Mouse (Mus musculus) embryonic facial prominence, embryonic 14.5 days (tissue): ENCODE measurements around the gene Defb48. TPM values are rescaled to one million over a fixed set of nuclear protein-coding genes. Genes with fewer than 3 reads are reported as not detected.

ENCODE experiments used
- ATAC-seq: fragments of 200-750 bp; cut with Nextera tagmentation; 2 replicates; pipeline ENCODE4 v1.8.0; 2017; ENCODE audit warnings: low read depth, moderate number of reproducible peaks, moderate TSS enrichment
- DNase-seq: peaks from one replicate; pipeline ENCODE4 v3.0.0-alpha.2; 2015; ENCODE audit warnings: low spot score
- H3K27ac ChIP-seq: fragments of 300-500 bp; sonication (generic); replicated peaks from 2 replicates; pipeline ENCODE4 v1.5.1; 2014; ENCODE audit warnings: low read depth, mild to moderate bottlenecking, low read length, moderate library complexity
- H3K27me3 ChIP-seq: fragments of 300-500 bp; sonication (generic); replicated peaks from 2 replicates; pipeline ENCODE4 v1.6.1; 2014; ENCODE audit warnings: low read length; ENCODE audit not compliant: control insufficient read depth, insufficient read depth
- H3K36me3 ChIP-seq: fragments of 300-500 bp; sonication (generic); 2 replicates; pipeline ENCODE4 v1.6.1; 2014; ENCODE audit warnings: low read length, mixed read lengths; ENCODE audit not compliant: control insufficient read depth, insufficient read depth
- H3K4me1 ChIP-seq: fragments of 300-500 bp; sonication (generic); 2 replicates; pipeline ENCODE4 v1.6.1; 2014; ENCODE audit warnings: antibody characterized with exemption, low read length; ENCODE audit not compliant: control insufficient read depth, insufficient read depth
- H3K4me2 ChIP-seq: fragments of 300-500 bp; sonication (generic); 2 replicates; pipeline ENCODE4 v1.6.1; 2014; ENCODE audit warnings: low read depth, mild to moderate bottlenecking, low read length, moderate library complexity, mixed read lengths
- H3K4me3 ChIP-seq: fragments of 300-500 bp; sonication (generic); 2 replicates; pipeline ENCODE4 v1.5.1; 2014; ENCODE audit warnings: low read depth, mild to moderate bottlenecking, low read length
- H3K9ac ChIP-seq: fragments of 300-500 bp; sonication (generic); 2 replicates; pipeline ENCODE4 v1.6.1; 2014; ENCODE audit warnings: low read depth, mild to moderate bottlenecking, low read length, moderate library complexity, mixed read lengths
- H3K9me3 ChIP-seq: fragments of 300-500 bp; sonication (generic); 2 replicates; pipeline ENCODE4 v1.6.1; 2016; ENCODE audit warnings: low read length; ENCODE audit not compliant: control insufficient read depth
- WGBS: fragments of 180-500 bp; shearing (Covaris S2); extraction: QIAGEN DNeasy Blood & Tissue Kit; methylation state at CpG from one replicate; pipeline ENCODE4 v1.1.7; 2014; 5-methylcytosine and 5-hydroxymethylcytosine counted together
- polyA plus RNA-seq: library from polyadenylated mRNA; unstranded; fragments of >200 nt; fragmentation: Nextera tagmentation; extraction: Ambion mirVana; gene quantifications from 2 replicates; pipeline ENCODE4 v1.2.1, GENCODE M21; 2014

Gene Defb48
- polyA plus RNA-seq, 1 experiment from 2014 or later: not detected

GRCm38 (mm10) chr14:62940383-62941074 lies 43.8 kb downstream of the Defb48 start:
- Histone ChIP-seq H3K9ac (no peak overlapping the region), H3K4me2 (no peak overlapping the region), H3K9me3 (peaks cover 5% of the 10 kb centered on the region; the same call in 1 of the 2 replicates), H3K36me3 (peaks cover 29% of the 10 kb centered on the region), H3K27me3 (no peaks in the 10 kb centered on the region), H3K27ac (0 out of 2 replicates have a peak overlapping the region, but pooled peaks have one; percentile 44), H3K4me1 (no peaks in the 10 kb centered on the region), H3K4me3 (no peak overlapping the region)
- 72% methylated on average over 14 of the region's 14 CpGs for WGBS
- ATAC-seq: peak; percentile 50; the same call in 1 of the 2 replicates
- peak; percentile 44 for DNase-seq

- no peaks in the 10 kb centered on the region for H3K27me3 ChIP-seq
- H3K4me1 ChIP-seq: no peaks in the 10 kb centered on the region
- H3K9ac ChIP-seq: no peak overlapping the region
- no peak for DNase-seq
- 97% methylated on average over 3 of the region's 3 CpGs for WGBS
- no peak overlapping the region for H3K4me2 ChIP-seq
- peaks cover 5% of the 10 kb centered on the region; the same call in 1 of the 2 replicates for H3K9me3 ChIP-seq
- H3K4me3 ChIP-seq: no peak overlapping the region
- no peak for ATAC-seq
- no peak overlapping the region for H3K27ac ChIP-seq
- H3K36me3 ChIP-seq: peaks cover 22% of the 10 kb centered on the region
These were observed 44.9 kb downstream of the Defb48 start for GRCm38 (mm10) chr14:62939435-62939834.

GRCm38 (mm10) chr14:62937675-62938074 lies 46.6 kb downstream of the Defb48 start:
- Histone ChIP-seq H3K4me3 (no peak overlapping the region), H3K9ac (no peak overlapping the region), H3K27ac (no peak overlapping the region), H3K27me3 (no peaks in the 10 kb centered on the region), H3K9me3 (peaks cover 5% of the 10 kb centered on the region; the same call in 1 of the 2 replicates), H3K4me1 (no peaks in the 10 kb centered on the region), H3K36me3 (peaks cover 14% of the 10 kb centered on the region), H3K4me2 (no peak overlapping the region)
- no peak for ATAC-seq
- no peak for DNase-seq
- WGBS: 68% methylated on average over 5 of the region's 5 CpGs

- H3K27me3 ChIP-seq: no peaks in the 10 kb centered on the region
- H3K9ac ChIP-seq: no peak overlapping the region
- 81% methylated on average over 6 of the region's 6 CpGs for WGBS
- no peak overlapping the region for H3K4me3 ChIP-seq
- H3K27ac ChIP-seq: no peak overlapping the region
- peaks cover 8% of the 10 kb centered on the region for H3K36me3 ChIP-seq
- no peak for DNase-seq
- no peaks in the 10 kb centered on the region for H3K4me1 ChIP-seq
- H3K4me2 ChIP-seq: no peak overlapping the region
- H3K9me3 ChIP-seq: peaks cover 5% of the 10 kb centered on the region; the same call in 1 of the 2 replicates
- no peak for ATAC-seq
These were observed 47.5 kb downstream of the Defb48 start for GRCm38 (mm10) chr14:62936631-62937380.

- H3K9ac ChIP-seq: no peak overlapping the region
- no peak for DNase-seq
- H3K9me3 ChIP-seq: peaks cover 5% of the 10 kb centered on the region; the same call in 1 of the 2 replicates
These were observed 48.9 kb downstream of the Defb48 start for GRCm38 (mm10) chr14:62935361-62935760.

GRCm38 (mm10) chr14:62928101-62928541 lies 56.2 kb downstream of the Defb48 start:
- Histone ChIP-seq H3K4me1 (no peaks in the 10 kb centered on the region), H3K27me3 (no peaks in the 10 kb centered on the region), H3K4me3 (no peak overlapping the region), H3K9me3 (0 out of 2 replicates have a peak, but pooled peaks cover 3% of the 10 kb centered on the region), H3K4me2 (no peak overlapping the region), H3K36me3 (0 out of 2 replicates have a peak, but pooled peaks cover 6% of the 10 kb centered on the region), H3K9ac (no peak overlapping the region), H3K27ac (no peak overlapping the region)
- ATAC-seq (no peak), DNase-seq (no peak)
- 72% methylated on average over 5 of the region's 5 CpGs for WGBS

More at GRCm38 (mm10) chr14:62935361-62935760, 48.9 kb downstream of the Defb48 start:
- ATAC-seq: no peak
- H3K4me2 ChIP-seq: no peak overlapping the region
- peaks cover 8% of the 10 kb centered on the region for H3K36me3 ChIP-seq
- H3K27ac ChIP-seq: no peak overlapping the region
- H3K27me3 ChIP-seq: no peaks in the 10 kb centered on the region
- 81% methylated on average over 9 of the region's 9 CpGs for WGBS
- no peaks in the 10 kb centered on the region for H3K4me1 ChIP-seq
- H3K4me3 ChIP-seq: no peak overlapping the region

Other genes starting within 250 kb of the Defb48 start
- gene Ints6, start 223.3 kb downstream of the Defb48 start, polyA plus RNA-seq: 26.6 and 27.0 TPM in 2 replicates
- gene Wdfy2, start 146.8 kb downstream of the Defb48 start, polyA plus RNA-seq: 11.6 and 13.7 TPM in 2 replicates
- not detected in 2 replicates for gene Defb47, start 13.6 kb upstream of the Defb48 start, polyA plus RNA-seq
- gene Defb43, start 27.3 kb upstream of the Defb48 start, polyA plus RNA-seq: not detected in 2 replicates
- 0.47 TPM in 1 of 2 replicates, not detected in the other for gene Defb42, start 62.5 kb upstream of the Defb48 start, polyA plus RNA-seq
- gene Defb30, start 65.5 kb upstream of the Defb48 start, polyA plus RNA-seq: not detected in 2 replicates